Mouse (Mus musculus) erythroblast, embryonic 14.5 days (primary cell): ENCODE data around the gene Mtmr3. TPM values are rescaled to one million over a fixed set of nuclear protein-coding genes. Genes with fewer than 3 reads are reported as not detected.

Experiments
- H3K27me3 ChIP-seq: 2 replicates; pipeline ENCODE4 v1.6.1; 2012; ENCODE audit warnings: inconsistent platforms; ENCODE audit not compliant: control insufficient read depth
- H3K36me3 ChIP-seq: 2 replicates; pipeline ENCODE4 v1.6.1; 2012; ENCODE audit warnings: mild to moderate bottlenecking, inconsistent platforms; ENCODE audit not compliant: control insufficient read depth
- H3K4me1 ChIP-seq: 2 replicates; pipeline ENCODE4 v1.6.1; 2012; ENCODE audit warnings: inconsistent platforms; ENCODE audit not compliant: control insufficient read depth
- H3K4me3 ChIP-seq: replicated peaks from 2 replicates; pipeline ENCODE3; 2012; ENCODE audit warnings: moderate library complexity, mild to moderate bottlenecking, inconsistent platforms
- H3K9me3 ChIP-seq: 2 replicates; pipeline ENCODE4 v1.6.1; 2012; ENCODE audit warnings: low read length, inconsistent platforms, mixed read lengths; ENCODE audit not compliant: control insufficient read depth
- GATA1 ChIP-seq: IDR thresholded peaks from 2 replicates; pipeline ENCODE4 v1.6.1; 2012; ENCODE audit warnings: low read length, inconsistent platforms, mixed read lengths
- TAL1 ChIP-seq: IDR thresholded peaks from 3 replicates; pipeline ENCODE4 v1.6.1; 2012; ENCODE audit warnings: low read length, inconsistent platforms, mixed read lengths
- polyA plus RNA-seq: library from polyadenylated mRNA; stranded (reverse); fragments of >175 nt; gene quantifications from 2 replicates; pipeline ENCODE4 v1.2.3, GENCODE M21; 2012

Mtmr3 gene
- polyA plus RNA-seq, 1 experiment: 4.2 TPM

DNA sequence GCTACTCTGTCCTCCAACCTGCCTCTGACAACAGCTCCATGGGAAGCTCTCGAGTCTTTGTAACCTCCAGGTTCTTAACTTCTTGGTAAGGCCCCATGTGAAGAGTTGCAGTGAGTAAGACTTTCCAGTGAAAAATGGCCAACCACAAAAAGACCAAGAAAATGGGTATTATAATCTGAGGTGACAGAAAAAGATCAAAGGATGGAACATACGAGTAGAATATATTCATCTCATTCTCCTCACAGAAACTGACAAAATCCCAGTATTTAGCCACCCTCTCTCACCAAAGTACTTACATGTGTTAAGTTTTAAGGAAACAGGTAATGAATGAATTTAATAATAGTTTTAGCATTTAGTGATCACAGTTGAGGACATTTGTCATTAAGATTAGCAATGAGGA, 88.2 kb downstream of the Mtmr3 start:
- TF ChIP-seq GATA1 (no peak), TAL1 (no peak)
- Histone ChIP-seq H3K4me1 (peaks cover 2% of the 10 kb centered on the region; the same call in 1 of the 2 replicates), H3K36me3 (peaks cover 98% of the 10 kb centered on the region), H3K27me3 (no peaks in the 10 kb centered on the region), H3K4me3 (no peak overlapping the region), H3K9me3 (0 out of 2 replicates have a peak, but pooled peaks cover 2% of the 10 kb centered on the region)

DNA sequence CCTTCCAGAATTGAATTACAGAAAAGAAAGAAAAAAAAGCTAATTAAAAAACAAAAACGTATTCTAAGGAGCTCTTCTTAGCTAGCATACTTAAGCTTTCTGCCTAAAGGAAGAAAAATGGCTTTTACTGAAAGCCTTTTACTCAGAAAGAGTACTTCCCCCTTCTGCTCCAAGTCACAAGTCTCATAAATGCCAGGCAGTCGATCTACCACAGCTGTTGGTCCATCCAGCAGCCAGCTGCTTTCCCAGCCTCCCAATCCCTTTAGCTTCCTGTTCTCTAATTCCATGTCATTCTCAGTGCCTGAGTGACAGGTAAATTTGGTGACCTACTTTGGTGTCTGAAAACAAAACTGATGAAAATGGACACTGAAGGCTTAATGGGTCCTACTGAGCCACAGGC, 92.5 kb downstream of the Mtmr3 start:
- peaks cover 99% of the 10 kb centered on the region for H3K36me3 ChIP-seq
- peaks cover 4% of the 10 kb centered on the region for H3K4me1 ChIP-seq
- H3K9me3 ChIP-seq: 0 out of 2 replicates have a peak, but pooled peaks cover 2% of the 10 kb centered on the region
- no peaks in the 10 kb centered on the region for H3K27me3 ChIP-seq
- H3K4me3 ChIP-seq: no peak overlapping the region
- TF ChIP-seq GATA1 (no peak), TAL1 (no peak)

DNA sequence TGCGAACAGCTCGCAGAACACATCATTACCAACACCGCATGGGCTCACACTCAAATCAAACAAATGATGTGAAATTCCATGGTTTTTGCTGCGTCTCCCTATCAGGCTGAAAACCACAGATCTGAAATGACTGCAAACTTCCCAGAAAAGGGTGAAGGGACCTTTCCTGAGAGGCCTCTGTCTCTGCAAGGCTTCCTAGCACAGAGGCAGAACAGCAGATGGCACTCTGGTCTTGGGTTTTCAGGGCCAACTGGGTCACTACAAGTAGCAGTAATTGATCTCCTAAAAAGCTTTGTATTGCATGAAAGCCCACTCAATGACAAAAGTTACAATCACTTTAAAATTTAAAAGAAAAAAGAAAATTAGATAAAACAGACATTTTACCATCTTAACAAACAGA, 93.8 kb downstream of the Mtmr3 start:
- Histone ChIP-seq H3K36me3 (peaks cover 100% of the 10 kb centered on the region), H3K9me3 (0 out of 2 replicates have a peak, but pooled peaks cover 2% of the 10 kb centered on the region), H3K27me3 (no peaks in the 10 kb centered on the region), H3K4me3 (no peak overlapping the region), H3K4me1 (peaks cover 4% of the 10 kb centered on the region)
- TF ChIP-seq TAL1: no peak
- no peak for TF ChIP-seq GATA1

DNA sequence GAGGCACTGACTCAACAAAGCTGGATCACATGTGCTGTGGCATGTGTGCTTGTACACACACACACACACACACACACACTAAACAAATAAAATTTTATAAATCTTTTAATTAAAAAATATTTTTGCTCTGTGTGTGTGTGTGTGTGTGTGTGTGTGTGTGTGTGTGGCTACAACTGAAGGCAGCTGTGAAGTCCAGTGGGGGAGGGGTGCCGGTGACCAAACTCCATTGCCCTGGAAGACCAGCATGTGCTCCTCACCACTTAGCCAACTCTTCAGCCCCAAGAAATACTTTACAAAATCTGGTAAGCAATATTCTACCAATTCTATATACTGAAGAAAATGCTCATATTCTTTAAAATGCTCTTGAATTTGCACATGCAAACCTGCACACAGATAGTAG, 94.4 kb downstream of the Mtmr3 start:
- Histone ChIP-seq H3K4me1 (peaks cover 4% of the 10 kb centered on the region), H3K4me3 (no peak overlapping the region), H3K9me3 (0 out of 2 replicates have a peak, but pooled peaks cover 2% of the 10 kb centered on the region), H3K27me3 (no peaks in the 10 kb centered on the region), H3K36me3 (peaks cover 100% of the 10 kb centered on the region)
- TF ChIP-seq GATA1 (no peak), TAL1 (no peak)

DNA sequence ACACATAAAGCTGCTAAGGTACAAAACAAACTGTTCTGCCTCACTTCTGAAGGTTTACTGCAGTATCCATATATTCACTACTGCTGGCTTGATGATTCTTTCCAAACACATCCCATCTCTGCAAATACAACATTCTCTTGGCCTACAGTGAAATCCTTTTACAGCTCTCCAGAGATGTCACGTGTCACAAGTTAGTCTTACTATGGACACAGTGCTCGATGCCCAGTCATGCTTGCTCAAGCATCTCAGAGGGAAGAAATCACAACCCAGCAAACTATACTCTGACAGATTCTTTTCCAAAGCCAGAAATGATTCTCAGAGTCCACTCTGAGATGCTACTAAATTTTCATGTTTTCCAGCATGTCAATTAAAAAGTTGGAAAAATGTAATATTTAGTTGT, 95.2 kb downstream of the Mtmr3 start:
- H3K36me3 ChIP-seq: peaks cover 100% of the 10 kb centered on the region
- H3K4me3 ChIP-seq: no peak overlapping the region
- no peaks in the 10 kb centered on the region for H3K9me3 ChIP-seq
- no peaks in the 10 kb centered on the region for H3K27me3 ChIP-seq
- H3K4me1 ChIP-seq: peaks cover 4% of the 10 kb centered on the region
- TF ChIP-seq TAL1 (no peak), GATA1 (no peak)

DNA sequence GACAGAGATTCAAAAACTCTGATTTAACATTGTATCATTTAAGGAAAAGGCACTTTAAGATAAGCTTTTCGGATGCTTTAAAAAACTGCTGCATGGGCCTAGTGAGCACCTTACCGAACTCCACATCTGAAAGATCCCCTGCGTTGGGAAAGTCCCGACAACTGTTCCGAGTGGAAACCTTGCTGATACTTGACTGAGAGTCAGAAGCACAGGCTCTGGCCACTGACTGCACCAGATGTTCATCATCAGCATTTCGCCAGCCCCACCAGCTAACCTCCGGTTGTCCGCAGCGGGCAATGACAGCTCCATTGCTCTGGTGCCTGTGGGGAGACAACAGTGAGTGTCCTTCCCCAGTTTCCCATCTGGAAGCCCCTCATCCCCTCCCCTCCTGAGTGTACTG, 95.9 kb downstream of the Mtmr3 start:
- Histone ChIP-seq H3K4me3 (no peak overlapping the region), H3K4me1 (peaks cover 3% of the 10 kb centered on the region), H3K36me3 (peaks cover 100% of the 10 kb centered on the region), H3K27me3 (no peaks in the 10 kb centered on the region), H3K9me3 (no peaks in the 10 kb centered on the region)
- TF ChIP-seq TAL1 (no peak), GATA1 (no peak)

DNA sequence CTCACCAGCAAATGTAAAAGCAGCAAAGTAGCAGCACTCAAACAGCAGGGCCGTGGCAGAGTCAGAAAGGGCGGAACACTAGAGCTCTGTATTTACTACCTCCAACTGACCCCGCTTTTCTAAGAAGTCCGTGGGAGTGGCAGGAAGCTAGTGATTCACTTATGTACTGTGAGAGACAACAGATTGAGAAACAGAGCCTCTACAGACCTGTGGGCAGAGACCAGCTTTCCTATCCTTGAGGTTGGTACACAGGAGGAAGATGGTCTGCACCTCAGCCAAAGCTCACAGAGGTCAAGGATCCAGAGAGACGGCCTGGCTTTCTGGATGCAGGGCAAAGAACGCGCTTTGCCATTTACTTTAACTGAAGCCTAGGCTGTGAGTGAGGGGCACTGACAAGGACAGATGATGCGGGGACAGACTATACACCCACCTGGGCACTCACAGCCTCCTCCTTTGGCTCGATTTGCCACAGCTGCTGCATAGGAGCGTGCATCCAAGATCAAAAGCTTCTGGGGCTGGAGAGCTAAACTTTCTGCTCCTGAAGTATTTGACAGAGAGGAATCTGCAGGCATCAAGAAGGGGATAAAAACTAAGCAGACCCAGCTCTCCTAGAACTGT, 97.1 kb downstream of the Mtmr3 start:
- Histone ChIP-seq H3K9me3 (no peaks in the 10 kb centered on the region), H3K4me1 (peaks cover 2% of the 10 kb centered on the region; the same call in 1 of the 2 replicates), H3K4me3 (no peak overlapping the region), H3K36me3 (peaks cover 100% of the 10 kb centered on the region), H3K27me3 (no peaks in the 10 kb centered on the region)
- no peak for TF ChIP-seq GATA1
- no peak for TF ChIP-seq TAL1

DNA sequence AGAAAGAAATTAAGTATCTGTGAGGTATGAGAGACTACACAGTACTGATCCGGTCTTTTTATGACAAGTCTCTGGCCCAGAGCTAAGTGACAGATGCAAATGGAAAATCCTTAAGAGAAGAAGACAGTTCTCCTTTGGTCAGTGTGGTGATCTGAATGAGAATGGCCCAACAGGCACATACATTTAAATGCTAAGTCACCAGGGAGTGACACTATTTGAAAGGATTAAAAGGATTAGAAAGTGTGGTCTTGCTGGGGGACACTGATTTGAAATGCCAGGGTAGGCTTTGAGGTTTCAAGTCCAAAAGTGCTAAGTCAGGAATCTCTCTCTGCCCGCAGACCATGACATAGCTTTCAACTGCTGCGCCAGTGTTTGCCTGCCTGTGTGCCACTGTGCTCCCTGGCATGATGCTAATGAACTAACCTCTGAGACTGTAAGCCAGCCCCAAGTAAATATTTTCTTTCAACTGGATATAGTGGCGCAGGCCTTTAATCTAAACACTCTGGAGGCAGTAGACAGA, 99.6 kb downstream of the Mtmr3 start:
- no peak overlapping the region for H3K4me3 ChIP-seq
- TF ChIP-seq TAL1: no peak
- TF ChIP-seq GATA1: no peak

DNA sequence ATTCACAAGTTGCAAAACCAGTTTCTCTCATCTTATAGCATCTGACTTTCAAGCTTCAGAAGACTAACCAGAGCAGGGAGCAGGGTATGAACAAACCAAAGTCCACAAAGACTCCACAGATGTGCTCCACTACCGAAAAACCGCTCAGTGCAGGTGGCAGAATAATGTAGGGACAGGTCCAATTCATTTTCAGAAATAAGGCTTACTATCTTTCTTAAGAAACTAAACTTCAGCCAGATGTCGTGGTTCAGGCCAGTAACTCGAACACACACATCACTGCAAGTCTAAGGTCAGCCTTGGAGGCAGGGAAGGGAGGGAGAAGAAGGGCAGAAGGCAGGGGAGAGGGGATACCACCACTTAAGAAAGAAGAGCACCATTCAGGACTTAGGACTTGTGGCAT, 105.5 kb downstream of the Mtmr3 start:
- Histone ChIP-seq H3K4me1 (peaks cover 67% of the 10 kb centered on the region), H3K9me3 (no peaks in the 10 kb centered on the region), H3K36me3 (peaks cover 100% of the 10 kb centered on the region), H3K27me3 (no peaks in the 10 kb centered on the region), H3K4me3 (no peak overlapping the region)
- no peak for TF ChIP-seq GATA1
- TF ChIP-seq TAL1: no peak

More for the DNA sequence above, 99.6 kb downstream of the Mtmr3 start:
- Histone ChIP-seq H3K4me1 (peaks cover 15% of the 10 kb centered on the region), H3K36me3 (peaks cover 100% of the 10 kb centered on the region), H3K9me3 (no peaks in the 10 kb centered on the region), H3K27me3 (no peaks in the 10 kb centered on the region)
